Mouse (Mus musculus) c-Kit-negative CD71-positive TER-119-positive erythroid progenitor cells, embryonic 14.5 days (primary cell): ENCODE measurements around the gene Akap11.

Experiments
- DNase-seq: peaks from one replicate; pipeline ENCODE4 v3.0.0-alpha.2; 2013; ENCODE audit warnings: low read depth, low spot score

Akap11 gene

DNA sequence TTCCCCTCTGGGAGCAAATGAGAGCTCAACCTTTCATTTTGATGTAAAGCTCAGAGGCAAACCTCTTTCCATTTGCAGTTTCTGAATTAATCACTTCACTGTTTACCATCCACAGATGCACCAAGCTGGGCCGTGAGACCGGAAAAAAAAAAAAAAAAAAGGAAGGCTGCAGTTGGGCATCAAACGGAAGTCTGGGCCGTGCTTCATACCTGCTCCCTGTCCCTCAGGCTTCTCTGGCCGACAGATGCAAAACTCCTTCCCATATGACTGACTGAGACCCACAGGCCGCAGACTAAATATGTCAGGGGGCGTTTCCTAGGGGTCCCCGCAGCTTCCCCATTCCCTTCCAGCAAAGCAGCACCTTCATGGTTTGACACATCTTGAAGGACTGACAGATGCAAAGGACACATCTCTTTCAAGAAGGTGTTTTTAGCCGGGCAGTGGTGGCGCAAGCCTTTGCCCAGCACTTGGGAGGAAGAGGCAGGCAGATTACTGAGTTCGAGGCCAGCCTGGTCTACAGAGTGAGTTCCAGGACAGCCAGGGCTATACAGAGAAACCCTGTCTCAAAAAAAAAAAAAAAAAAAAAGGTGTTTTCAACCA lies 87.7 kb downstream of the Akap11 start:
- DNase-seq = no peak

DNA sequence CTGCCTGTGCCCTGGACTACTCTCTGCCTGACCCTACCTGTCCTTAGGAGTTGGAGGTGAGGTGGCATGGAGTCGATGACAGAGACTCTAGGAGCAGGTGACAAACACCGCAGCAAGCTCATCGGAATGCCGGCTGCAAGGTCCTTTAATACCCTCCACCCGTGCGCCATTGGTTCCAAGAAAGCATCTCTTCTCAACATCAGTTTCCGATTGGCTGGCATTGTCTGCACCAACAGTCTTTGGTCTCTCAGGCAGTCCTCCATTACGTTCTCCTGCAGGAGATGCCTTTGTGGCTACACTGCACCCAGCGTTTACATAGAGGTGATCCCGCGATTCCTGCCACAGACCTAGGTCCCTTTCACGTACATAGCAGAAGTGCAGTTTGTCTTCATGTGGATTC lies 88.6 kb downstream of the Akap11 start:
- no peak for DNase-seq

- DNase-seq = no peak
Measured at GRCm38 (mm10) chr14:78447542-78447941, 89.1 kb downstream of the Akap11 start.
